Mouse (Mus musculus) fibroblast of lung, adult 2 months (primary cell): ENCODE data around the gene Dkk1.
"Not testable (repeated sequence)": the region's sequence is repeated elsewhere in the genome, so short reads cannot be mapped to it uniquely, and the experiment has no call there.

Experiments
- DNase-seq: peaks from one replicate; pipeline ENCODE4 v3.0.0-alpha.2; 2011; ENCODE audit warnings: low read depth

The Dkk1 gene

GRCm38 (mm10) chr19:30549044-30549853 lies at the start of gene Dkk1:
TSS of gene Dkk1 (minus strand) at chr19:30549665.
- DNase-seq = no peak

DNA sequence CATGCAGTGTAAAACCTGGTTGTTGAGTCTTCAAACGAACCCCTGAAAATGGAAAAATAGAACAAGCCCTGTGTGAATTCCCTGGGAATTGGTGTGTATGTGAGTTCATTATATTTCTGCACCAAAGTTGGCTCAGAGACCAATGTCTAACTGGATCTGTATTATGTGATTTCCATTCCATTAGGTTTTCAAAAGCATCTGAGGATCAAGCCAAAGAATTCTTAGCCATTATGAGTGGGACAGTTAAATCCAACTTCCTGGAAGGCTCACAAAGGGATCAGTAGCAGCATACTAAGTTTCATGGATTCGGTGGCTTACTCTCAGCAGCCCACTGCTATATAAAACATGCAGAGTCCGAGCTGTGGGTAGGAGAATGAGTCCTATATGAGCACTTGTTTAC lies 36.9 kb upstream of the Dkk1 start:
- no peak for DNase-seq

DNA sequence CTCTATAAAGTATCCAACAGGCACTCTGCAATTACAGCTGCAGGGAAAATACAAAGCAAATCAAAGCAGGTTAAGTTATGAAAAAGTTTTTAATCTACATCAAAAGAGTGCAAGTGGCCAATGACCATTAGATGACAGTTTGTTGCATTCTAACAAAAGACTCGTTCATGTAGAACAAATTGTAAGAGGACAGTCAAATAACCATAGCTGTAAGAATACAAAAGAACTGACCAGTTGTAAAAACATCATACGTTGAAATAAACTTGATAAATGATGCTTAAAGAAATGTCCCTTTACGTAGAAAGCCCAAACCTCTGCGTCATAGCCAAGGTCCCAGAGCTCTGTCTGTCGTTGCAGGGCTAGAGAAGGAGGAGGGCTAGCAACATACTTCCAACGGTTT lies 15.1 kb upstream of the Dkk1 start:
- DNase-seq = no peak

- DNase-seq = no peak
Observed at GRCm38 (mm10) chr19:30563876-30564275, 14.4 kb upstream of the Dkk1 start.

DNA sequence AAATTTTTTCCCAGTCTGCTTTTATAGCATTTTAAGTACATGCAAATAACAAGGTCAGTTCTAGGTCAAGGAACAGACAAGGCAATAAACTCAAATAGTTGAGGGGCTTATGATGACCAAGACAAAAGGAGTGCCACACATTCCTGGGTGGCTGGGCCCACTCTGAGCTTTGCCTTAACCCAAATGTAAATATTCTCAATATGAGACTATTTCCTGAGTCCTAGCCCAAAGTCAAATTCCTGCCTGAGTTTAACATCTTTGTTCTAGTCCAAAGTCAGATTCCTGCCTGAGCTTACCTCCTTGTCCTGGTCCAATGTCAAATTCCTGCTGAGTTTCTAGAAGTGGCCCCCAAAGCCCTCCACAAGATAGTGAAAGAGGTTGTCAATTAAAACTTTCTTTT lies 8.6 kb upstream of the Dkk1 start:
- no peak for DNase-seq

GRCm38 (mm10) chr19:30554467-30554881 lies 5.0 kb upstream of the Dkk1 start:
- peak; percentile 44 for DNase-seq

DNA sequence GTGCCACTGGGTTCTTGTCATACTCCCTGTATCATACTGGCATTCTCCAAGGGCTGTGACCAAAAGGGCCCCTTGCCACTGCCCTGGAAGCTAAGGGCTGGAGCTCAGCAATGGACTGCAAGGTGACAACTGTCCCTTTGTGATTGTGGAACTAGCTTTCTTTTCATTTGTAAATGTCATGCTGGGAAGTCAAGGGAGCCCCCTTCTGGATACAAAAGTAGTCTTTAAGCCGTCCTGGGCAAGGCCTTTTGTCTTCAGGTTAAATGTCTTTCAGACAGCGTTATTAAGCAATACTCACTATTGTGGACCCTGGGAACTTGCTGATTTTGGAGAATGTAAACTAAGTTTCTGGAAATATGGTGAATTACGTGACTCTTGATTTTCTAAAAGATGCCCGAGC lies 4.3 kb upstream of the Dkk1 start:
- no peak for DNase-seq

DNA sequence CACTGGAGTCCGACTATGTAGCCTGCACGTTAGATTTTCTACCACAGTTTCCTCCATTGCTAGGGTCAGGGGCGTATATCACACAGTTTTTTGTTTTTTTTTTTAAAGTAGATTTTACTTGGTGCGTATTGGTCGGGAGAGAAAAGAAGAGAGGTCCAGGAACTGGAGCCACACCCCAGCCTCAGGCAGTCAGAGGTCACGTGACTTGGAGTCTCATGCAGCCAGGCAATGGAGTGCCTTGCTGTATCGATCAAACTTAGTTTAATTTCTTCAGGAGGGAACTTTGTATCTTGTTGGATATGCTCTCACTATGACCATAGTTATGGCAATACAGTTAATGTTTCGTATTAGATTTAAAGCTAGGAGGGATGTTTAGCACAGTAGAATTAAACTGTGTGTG lies 2.8 kb upstream of the Dkk1 start:
- no peak for DNase-seq

GRCm38 (mm10) chr19:30549854-30550647 lies 586 bp upstream of the Dkk1 start:
- DNase-seq = no peak

DNA sequence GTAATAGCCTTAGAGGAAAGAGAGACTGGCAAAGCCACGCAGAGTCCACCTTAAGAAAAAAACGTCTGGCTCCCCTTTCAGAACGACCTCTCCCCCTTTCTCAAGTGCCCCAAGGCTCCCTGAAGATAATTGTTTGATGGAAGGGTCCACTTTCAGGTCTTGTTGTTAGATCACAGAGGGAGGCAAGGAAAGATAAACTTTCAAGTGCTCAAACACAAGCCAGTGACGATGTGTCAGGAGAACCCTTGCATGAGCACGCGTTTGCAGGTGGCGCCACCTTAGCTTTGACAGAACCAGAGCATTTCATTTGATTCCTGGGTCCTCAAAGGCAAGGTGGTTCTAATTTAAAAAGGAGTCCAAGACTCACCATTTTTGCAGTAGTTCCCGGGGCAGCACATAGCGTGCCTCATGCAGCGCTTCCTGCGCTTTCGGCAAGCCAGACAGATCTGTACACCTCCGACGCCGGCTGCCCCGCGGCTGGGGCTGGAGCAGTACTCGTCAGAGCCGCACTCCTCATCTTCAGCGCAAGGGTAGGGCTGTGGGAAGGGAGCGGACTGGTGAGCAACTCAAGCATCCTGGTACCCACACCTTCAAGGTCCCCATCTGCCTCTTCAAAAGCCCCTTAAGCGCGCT lies 938 bp downstream of the Dkk1 start:
- no peak for DNase-seq

DNA sequence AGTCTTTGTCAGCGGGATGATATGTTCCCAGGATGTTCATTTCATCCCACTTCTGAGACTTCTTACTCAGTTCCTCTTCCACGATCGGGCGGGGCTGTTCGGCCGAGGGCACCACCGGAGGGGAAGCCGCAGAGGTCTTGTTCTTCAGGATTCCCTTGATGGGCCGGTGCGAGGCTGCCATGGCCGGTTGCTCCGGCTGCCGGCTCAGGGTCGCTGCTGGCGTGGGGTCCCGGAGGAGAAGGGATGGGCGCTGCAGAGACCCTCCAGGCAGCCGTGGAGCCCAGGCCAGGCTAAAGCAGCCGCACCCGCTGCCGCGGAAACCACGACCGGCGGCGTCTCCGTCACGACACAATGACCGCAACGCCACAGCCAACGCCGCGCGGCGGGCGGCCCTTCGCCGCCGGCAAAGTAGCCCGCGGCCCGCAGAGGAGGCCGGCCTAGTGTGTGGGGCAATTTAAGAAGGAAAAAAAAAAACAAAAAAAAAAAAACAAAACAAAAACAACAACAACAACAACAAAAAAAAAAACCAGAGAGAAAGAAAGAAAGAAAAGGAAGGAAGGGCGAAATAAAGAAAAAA lies 10.0 kb downstream of the Dkk1 start:
- DNase-seq = not testable (repeated sequence)

DNA sequence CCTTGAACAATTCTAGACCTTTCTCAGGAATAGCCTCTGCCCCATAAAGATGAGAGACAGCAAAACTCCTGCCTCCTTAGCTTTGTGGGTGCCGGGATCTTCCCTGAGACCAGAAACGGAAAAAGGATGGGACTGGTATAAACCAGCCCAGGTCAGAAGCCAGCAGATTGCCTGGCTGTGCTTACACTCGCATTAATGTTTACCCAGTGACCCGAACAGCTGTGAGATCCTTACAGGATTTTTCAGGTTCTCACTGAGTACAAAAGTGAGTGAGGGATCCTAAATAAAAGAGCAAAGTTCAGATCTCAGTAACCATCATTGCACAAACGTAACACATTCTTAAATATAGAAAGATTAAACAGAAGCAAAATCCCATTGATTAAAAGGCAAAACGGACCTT lies 32.7 kb downstream of the Dkk1 start:
- DNase-seq = no peak

DNA sequence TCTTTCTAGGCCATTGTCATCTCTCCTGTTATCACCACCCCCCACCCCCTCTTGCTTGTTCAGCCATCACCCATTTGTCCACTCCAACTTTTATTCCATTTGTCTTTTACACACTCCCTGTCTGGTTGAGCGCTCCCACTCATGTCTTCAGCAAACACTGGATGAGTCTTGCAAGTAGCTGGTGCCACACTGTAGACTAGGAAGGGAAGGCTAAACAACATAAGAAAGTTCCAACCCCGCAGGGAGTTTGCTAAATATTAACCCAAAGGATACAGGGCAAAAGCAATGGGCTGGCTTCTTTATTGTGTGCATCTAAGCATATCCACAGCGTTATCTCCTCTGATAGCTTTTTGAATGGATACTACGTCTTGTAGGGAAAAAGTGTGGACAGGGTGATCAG lies 39.0 kb downstream of the Dkk1 start:
- no peak for DNase-seq

DNA sequence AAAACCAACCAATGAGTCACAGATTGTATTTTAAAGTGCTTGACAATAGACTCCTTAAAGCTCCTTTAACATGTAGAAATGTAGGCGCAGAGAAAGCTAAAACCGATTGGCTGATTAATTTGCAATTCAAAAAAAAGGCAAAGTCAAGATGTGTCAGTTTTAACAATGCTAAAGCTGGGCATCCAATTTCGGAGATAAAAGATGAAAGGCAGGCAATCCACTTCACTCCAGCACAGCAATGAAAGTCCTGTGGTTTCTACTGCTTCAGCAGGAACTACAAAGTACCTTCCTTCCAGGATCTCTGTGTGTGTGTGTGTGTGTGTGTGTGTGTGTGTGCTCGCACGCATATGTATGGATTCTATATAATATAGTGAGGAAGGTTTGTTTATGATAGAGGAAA lies 44.0 kb downstream of the Dkk1 start:
- no peak for DNase-seq
